Mouse (Mus musculus) stomach, postnatal 0 days (tissue): ENCODE measurements around the gene Tnfrsf22. TPM values are rescaled to one million over a fixed set of nuclear protein-coding genes. Genes with fewer than 3 reads are reported as not detected.
A peak's percentile ranks its signal among the peaks of the same experiment; 100 is the strongest.
"Not testable (repeated sequence)": the region's sequence is repeated elsewhere in the genome, so short reads cannot be mapped to it uniquely, and the experiment has no call there.

ENCODE experiments used
- ATAC-seq: fragments of 200-750 bp; cut with Nextera tagmentation; 2 replicates; pipeline ENCODE4 v1.8.0; 2017; ENCODE audit not compliant: low FRiP score, low TSS enrichment
- DNase-seq: peaks from one replicate; pipeline ENCODE4 v3.0.0-alpha.2; 2016; ENCODE audit warnings: low spot score
- H3K27ac ChIP-seq: fragments of 300-500 bp; sonication (generic); replicated peaks from 2 replicates; pipeline ENCODE4 v1.5.1; 2014; ENCODE audit warnings: mild to moderate bottlenecking, control low read depth
- H3K27me3 ChIP-seq: fragments of 300-500 bp; sonication (generic); 2 replicates; pipeline ENCODE4 v1.6.1; 2014; ENCODE audit warnings: low read length; ENCODE audit not compliant: control insufficient read depth, insufficient read depth
- H3K36me3 ChIP-seq: fragments of 300-500 bp; sonication (generic); 2 replicates; pipeline ENCODE4 v1.6.1; 2014; ENCODE audit warnings: low read length, mixed read lengths; ENCODE audit not compliant: control insufficient read depth, insufficient read depth
- H3K4me1 ChIP-seq: fragments of 300-500 bp; sonication (generic); replicated peaks from 2 replicates; pipeline ENCODE4 v1.6.1; 2014; ENCODE audit warnings: antibody characterized with exemption; ENCODE audit not compliant: control insufficient read depth, insufficient read depth
- H3K4me2 ChIP-seq: fragments of 300-500 bp; sonication (generic); replicated peaks from 2 replicates; pipeline ENCODE4 v1.6.1; 2014; ENCODE audit warnings: low read depth, mild to moderate bottlenecking, control low read depth, moderate library complexity
- H3K4me3 ChIP-seq: fragments of 300-500 bp; sonication (generic); 2 replicates; pipeline ENCODE4 v1.5.1; 2014; ENCODE audit warnings: low read depth, low read length, control low read depth
- H3K9ac ChIP-seq: fragments of 300-500 bp; sonication (generic); 2 replicates; pipeline ENCODE4 v1.6.1; 2014; ENCODE audit warnings: mild to moderate bottlenecking, low read length, control low read depth, mixed read lengths
- H3K9me3 ChIP-seq: fragments of 300-500 bp; sonication (generic); 2 replicates; pipeline ENCODE4 v1.6.1; 2016; ENCODE audit warnings: low read length; ENCODE audit not compliant: control insufficient read depth
- CTCF ChIP-seq: IDR thresholded peaks from 2 replicates; pipeline ENCODE4 v1.5.1; 2016; ENCODE audit warnings: antibody characterized with exemption, low read depth, mild to moderate bottlenecking, moderate library complexity
- EP300 ChIP-seq: optimal IDR thresholded peaks from 2 replicates; pipeline ENCODE3; 2016; ENCODE audit warnings: antibody characterized with exemption
- WGBS: fragments of 180-500 bp; shearing (Covaris S2); extraction: QIAGEN DNeasy Blood & Tissue Kit; methylation state at CpG from one replicate; pipeline ENCODE4 v1.1.7; 2014; 5-methylcytosine and 5-hydroxymethylcytosine counted together
- polyA plus RNA-seq: library from polyadenylated mRNA; unstranded; fragments of >200 nt; fragmentation: Nextera tagmentation; extraction: Ambion mirVana; gene quantifications from 2 replicates; pipeline ENCODE4 v1.2.1, GENCODE M21; 2015

Tnfrsf22 gene
- polyA plus RNA-seq, 1 experiment from 2014 or later: 4.7 TPM

DNA sequence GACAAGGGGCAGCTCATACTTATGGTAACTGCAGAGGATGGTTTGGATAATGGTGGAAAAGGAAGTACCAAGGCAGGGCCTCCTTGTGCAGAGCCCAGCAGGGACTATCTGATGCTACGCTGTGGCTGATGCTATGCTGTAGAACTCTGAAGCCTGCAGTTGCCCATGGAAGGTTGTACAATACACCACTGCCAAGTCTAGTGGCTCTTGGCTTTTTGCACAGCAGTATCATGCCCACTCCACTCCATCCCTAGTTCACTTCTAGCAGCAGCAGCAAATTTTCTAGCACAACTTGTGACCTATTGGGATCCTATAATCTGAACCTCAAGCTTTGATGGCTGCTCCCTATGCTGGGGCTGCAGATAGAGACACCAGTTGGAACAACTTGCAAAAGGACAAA, 32.1 kb upstream of the Tnfrsf22 start:
- Histone ChIP-seq H3K36me3 (no peaks in the 10 kb centered on the region), H3K9me3 (no peaks in the 10 kb centered on the region), H3K9ac (no peak overlapping the region), H3K27ac (no peak overlapping the region), H3K4me2 (no peak overlapping the region), H3K4me1 (no peaks in the 10 kb centered on the region), H3K27me3 (no peaks in the 10 kb centered on the region), H3K4me3 (no peak overlapping the region)
- ATAC-seq: no peak
- 90% methylated on average over 1 of the region's 1 CpGs for WGBS
- no peak for DNase-seq
- TF ChIP-seq CTCF: no peak
- TF ChIP-seq EP300: no peak

DNA sequence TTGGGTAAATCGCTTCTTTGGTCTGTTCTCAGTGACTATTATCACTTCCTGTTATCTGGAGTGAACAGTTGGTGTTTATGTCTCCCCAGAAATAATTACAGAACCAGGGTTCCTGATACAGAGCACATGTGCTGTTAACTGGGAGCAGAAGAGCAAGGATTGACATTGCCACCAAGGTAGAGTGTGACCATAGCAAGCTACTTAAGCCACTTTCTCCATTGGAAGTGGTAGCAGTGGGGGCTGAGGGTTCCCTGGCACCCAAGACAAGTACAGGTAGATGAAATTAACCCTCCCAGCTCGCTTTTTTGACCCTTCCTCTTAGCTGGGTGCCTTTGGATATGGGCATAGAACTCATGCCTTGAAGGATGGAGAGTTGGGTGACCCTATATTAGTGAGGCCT, 31.4 kb upstream of the Tnfrsf22 start:
- 65% methylated on average over 2 of the region's 2 CpGs for WGBS
- not testable (repeated sequence) for H3K9me3 ChIP-seq, H3K27ac ChIP-seq, H3K4me2 ChIP-seq, H3K27me3 ChIP-seq, DNase-seq, ATAC-seq, H3K9ac ChIP-seq, H3K4me1 ChIP-seq, H3K36me3 ChIP-seq, H3K4me3 ChIP-seq

DNA sequence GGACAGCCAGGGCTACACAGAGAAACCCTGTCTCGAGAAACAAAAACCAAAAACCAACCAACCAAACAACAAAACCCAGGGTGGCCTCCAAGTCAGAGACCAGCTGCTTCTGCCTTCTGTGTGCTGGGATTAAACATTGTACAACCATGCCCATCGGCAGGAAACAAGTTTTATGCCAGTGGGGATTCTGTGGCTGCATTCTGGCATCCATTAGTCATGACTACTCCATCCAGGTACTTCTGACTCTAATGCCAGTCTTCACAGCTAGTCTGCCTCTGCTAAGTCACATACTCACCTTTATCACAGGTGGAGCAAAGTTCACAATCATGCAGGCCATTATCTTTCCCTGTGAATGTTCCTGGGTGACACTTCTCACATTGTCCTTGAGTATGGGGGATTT, 30.2 kb upstream of the Tnfrsf22 start:
- H3K27me3 ChIP-seq, H3K4me3 ChIP-seq, H3K36me3 ChIP-seq, H3K27ac ChIP-seq, ATAC-seq, H3K9me3 ChIP-seq, DNase-seq, H3K4me1 ChIP-seq, H3K4me2 ChIP-seq, H3K9ac ChIP-seq: not testable (repeated sequence)
- WGBS: 67% methylated on average over 2 of the region's 2 CpGs

DNA sequence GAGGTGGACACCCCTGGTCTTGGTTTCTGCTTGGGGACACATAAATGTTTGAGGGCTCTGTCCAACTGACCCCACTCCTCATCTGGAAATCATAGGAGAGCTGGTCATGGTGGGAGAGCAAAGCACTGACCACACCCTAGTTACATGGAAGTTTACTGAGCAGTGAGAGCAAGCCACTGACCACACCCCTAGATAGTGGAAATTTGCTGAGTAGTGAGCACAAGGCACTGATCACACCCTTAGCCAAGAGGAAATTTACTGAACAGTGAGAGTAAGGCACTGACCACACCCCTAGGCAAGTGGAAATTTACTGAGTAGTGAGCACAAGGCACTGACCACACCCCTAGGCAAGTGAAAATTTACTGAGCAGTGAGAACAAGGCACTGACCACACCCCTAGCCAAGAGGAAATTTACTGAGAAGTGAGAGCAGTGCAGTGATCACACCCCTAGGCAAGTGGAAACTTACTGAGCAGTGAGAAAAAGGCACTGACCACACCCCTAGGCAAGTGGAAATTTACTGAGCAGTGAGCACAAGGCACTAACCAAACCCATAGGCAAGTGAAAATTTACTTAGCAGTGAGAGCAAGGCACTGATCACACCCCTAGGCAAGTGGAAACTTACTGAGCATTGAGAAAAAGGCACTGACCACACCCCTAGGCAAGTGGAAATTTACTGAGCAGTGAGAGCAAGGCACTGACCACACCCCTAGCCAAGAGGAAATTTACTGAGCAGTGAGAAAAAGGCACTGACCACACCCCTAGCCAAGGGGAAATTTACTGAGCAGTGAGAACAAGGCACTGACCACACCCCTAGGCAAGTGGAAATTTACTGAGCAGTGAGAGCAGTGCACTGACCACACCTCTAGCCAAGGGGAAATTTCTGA, 17.2 kb upstream of the Tnfrsf22 start:
- Histone ChIP-seq H3K27ac (no peak overlapping the region), H3K4me2 (no peak overlapping the region), H3K4me3 (no peak overlapping the region), H3K27me3 (no peaks in the 10 kb centered on the region), H3K36me3 (no peaks in the 10 kb centered on the region), H3K9ac (no peak overlapping the region), H3K9me3 (no peaks in the 10 kb centered on the region), H3K4me1 (no peaks in the 10 kb centered on the region)
- DNase-seq (no peak), ATAC-seq (peak; percentile 83)
- no peak for TF ChIP-seq EP300
- TF ChIP-seq CTCF: no peak

DNA sequence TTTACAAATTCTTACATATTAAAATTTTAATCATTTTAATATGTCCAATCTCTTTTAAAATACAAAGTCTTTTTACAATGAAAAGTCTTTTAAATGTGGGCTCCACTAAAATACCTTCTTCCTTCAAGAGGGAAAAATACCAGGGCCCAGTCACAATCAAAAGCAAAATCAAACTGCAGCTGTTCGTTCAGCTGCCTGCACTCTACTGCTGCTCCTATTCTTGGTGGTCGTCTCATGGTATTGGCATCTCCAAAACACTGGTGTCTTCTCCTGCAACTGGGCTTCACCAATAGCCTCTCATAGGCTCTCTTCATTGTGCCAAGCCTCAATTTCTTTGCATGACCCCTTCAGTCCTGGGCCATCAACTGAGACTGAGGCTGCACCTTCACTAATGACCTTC, 14.0 kb upstream of the Tnfrsf22 start:
- H3K36me3 ChIP-seq: no peaks in the 10 kb centered on the region
- WGBS: 68% methylated on average over 2 of the region's 2 CpGs
- no peaks in the 10 kb centered on the region for H3K27me3 ChIP-seq
- H3K9me3 ChIP-seq: no peaks in the 10 kb centered on the region
- H3K9ac ChIP-seq: no peak overlapping the region
- H3K4me1 ChIP-seq: no peaks in the 10 kb centered on the region
- H3K27ac ChIP-seq: no peak overlapping the region
- ATAC-seq: no peak
- H3K4me2 ChIP-seq: no peak overlapping the region
- H3K4me3 ChIP-seq: no peak overlapping the region
- TF ChIP-seq CTCF (no peak), EP300 (no peak)
- no peak for DNase-seq

DNA sequence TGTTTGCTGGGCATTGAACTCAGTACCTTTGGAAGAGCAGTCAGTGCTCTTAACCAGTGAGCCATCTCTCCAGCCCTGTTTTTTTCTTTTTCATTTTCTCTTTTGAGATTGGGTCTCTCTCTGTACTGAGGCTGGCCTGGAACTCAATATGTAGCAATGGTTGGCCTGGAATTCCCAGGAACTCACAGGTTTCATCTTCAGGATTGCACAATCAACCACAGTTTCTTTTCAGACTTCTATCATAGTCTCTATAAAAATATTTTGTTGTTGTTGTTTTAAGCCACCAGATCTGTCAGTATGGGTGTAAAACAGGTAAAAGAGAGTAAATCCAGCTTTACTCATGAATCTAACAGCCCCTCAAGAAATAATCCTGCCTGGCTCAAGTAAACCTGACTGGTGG, 11.3 kb upstream of the Tnfrsf22 start:
- no peaks in the 10 kb centered on the region for H3K27me3 ChIP-seq
- no peak overlapping the region for H3K9ac ChIP-seq
- TF ChIP-seq CTCF (no peak), EP300 (no peak)
- H3K36me3 ChIP-seq: no peaks in the 10 kb centered on the region
- DNase-seq (no peak), ATAC-seq (no peak)
- no peaks in the 10 kb centered on the region for H3K4me1 ChIP-seq
- H3K9me3 ChIP-seq: no peaks in the 10 kb centered on the region
- H3K27ac ChIP-seq: no peak overlapping the region
- no peak overlapping the region for H3K4me2 ChIP-seq
- no peak overlapping the region for H3K4me3 ChIP-seq

DNA sequence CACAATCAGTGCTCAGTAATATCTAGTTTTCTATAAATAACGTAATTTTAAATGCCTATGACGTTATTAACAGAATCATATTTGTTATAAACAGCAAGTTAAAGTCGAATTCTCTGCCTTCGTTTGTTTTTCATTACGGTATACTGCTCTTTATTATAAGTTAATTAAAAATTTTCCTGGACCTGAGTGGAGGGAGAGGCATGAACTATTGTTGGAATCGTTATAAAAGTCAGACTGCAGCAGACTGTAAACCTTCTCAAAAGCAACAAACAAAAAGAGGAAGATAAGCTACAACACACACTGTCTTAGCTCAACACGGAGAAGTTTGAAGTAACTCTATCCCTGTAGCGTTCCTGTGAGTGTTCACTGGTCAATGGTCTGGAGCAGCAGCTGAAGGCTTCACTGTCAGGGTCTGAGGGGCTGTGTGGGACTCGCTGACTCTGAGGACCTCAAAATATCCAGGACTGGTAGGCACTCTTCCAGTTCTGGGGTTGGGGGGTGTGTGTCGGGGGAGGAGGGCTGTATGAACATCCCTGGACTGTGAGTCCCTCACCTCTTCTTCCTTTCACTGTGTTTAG, 397 bp upstream of the Tnfrsf22 start:
- H3K9ac ChIP-seq, DNase-seq, H3K27me3 ChIP-seq, H3K9me3 ChIP-seq, H3K36me3 ChIP-seq, H3K27ac ChIP-seq, ATAC-seq, H3K4me1 ChIP-seq: not testable (repeated sequence)
- Histone ChIP-seq H3K4me2 (peak overlapping the region; percentile 88; the same call in 1 of the 2 replicates), H3K4me3 (peak overlapping the region; percentile 55)
- WGBS: 51% methylated on average over 10 of the region's 10 CpGs

DNA sequence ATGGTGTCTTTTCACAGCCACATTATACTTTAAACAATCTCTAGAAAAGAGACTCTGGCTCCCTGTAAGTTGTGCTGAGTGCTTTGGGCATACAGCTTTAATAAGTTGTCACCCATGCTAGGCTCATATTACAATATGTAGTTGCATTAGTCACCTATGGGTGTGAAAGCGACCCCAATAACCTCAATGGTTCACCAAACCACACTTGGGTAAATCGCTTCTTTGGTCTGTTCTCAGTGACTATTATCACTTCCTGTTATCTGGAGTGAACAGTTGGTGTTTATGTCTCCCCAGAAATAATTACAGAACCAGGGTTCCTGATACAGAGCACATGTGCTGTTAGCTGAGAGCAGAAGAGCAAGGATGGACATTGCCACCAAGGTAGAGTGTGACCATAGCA, 5.5 kb downstream of the Tnfrsf22 start:
- H3K9ac ChIP-seq, DNase-seq, H3K4me1 ChIP-seq, H3K27me3 ChIP-seq, H3K27ac ChIP-seq, H3K36me3 ChIP-seq, H3K9me3 ChIP-seq, H3K4me2 ChIP-seq, ATAC-seq, H3K4me3 ChIP-seq: not testable (repeated sequence)
- WGBS: 89% methylated on average over 2 of the region's 2 CpGs
